ENCODE assay signal across 11 mouse cellular contexts in the genomic region with DNA sequence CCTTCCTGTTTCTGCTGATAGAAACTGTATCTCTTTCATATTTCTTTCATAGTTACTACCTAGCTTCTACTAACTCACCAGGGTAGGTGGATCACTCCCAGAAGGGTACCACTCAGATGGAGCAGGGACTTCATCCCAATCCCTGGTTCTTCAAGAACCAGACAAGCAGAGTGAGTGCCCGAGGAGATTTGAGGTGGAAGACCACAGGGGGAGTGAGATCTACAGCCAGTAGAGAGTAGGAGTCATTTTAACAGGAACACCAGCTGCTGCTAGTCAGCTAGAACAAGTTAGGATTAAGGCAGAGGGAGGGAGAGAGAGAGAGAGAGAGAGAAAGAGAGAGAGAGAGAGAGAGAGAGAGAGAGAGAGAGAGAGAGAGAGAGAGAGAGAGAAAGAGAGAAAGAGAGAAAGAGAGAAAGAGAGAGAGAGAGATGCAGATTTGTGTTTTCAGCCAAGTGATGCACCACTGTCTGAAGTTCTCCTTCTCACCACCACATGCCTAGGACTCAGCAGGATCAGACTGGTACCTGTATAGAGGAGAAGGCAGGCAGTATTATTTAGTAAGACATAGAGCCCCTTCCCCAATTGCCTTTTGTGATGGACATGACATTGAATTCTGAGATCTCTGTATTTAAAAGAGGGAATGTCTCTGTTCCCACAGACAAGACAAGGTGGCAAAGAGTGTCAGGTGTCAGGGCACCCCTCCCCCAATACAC. TPM values are rescaled to one million over a fixed set of nuclear protein-coding genes. Genes with fewer than 3 reads are reported as not detected.
DNase-seq lines count a peak whose midpoint lies in the region; ATAC-seq lines count a peak whose summit lies in the region.
"Had no signal": no experiment of that assay in that cellular context is flagged by ENCODE, and none has a peak within 500 bp of the region (broad histone marks: within the 10 kb centered on the region; RNA-seq: fewer than 3 reads in every experiment).

No protein-coding gene starts in this region.

- H3K27me3 ChIP-seq in liver, embryonic 15.5 days, result no peaks in the 10 kb centered on the region
- H3K27me3 ChIP-seq in liver, embryonic 11.5 days (replicated peaks; ENCODE audit: control insufficient read depth, insufficient read depth, low read length), result no peaks in the 10 kb centered on the region
- no peaks in the 10 kb centered on the region for H3K27me3 ChIP-seq in heart, embryonic 15.5 days
- no peaks in the 10 kb centered on the region for H3K27me3 ChIP-seq in neural tube, embryonic 14.5 days (ENCODE audit: control insufficient read depth, insufficient read depth, low read length)

- no peaks in the 10 kb centered on the region for H3K9me3 ChIP-seq in liver, embryonic 15.5 days (replicated peaks)
- no peaks in the 10 kb centered on the region for H3K9me3 ChIP-seq in liver, embryonic 11.5 days (ENCODE audit: control insufficient read depth, low read length)
- no peaks in the 10 kb centered on the region for H3K9me3 ChIP-seq in heart, embryonic 15.5 days (replicated peaks)
- no peaks in the 10 kb centered on the region for H3K9me3 ChIP-seq in neural tube, embryonic 14.5 days (ENCODE audit: control insufficient read depth, low read length)

- ATAC-seq in liver, embryonic 15.5 days (ENCODE audit: insufficient read depth), result no peak
- no peak for ATAC-seq in liver, embryonic 11.5 days (replicated peaks; ENCODE audit: low FRiP score)
- no peak for ATAC-seq in heart, embryonic 15.5 days (replicated peaks; ENCODE audit: insufficient number of reproducible peaks, insufficient read depth, low FRiP score, low read depth)
- no peak for ATAC-seq in neural tube, embryonic 14.5 days (ENCODE audit: low read depth)
- ATAC-seq: inflammation-experienced regulatory T-cells, adult 6 months had no signal

- DNase-seq in heart, adult 11 months, result peak; percentile 89
- no peak for DNase-seq in heart, postnatal 4 days
- no peak for DNase-seq in liver, embryonic 11.5 days (ENCODE audit: low spot score)
- DNase-seq in yolk sac, embryonic 10.5 days (ENCODE audit: low spot score), result no peak
- no peak for DNase-seq in thymus, adult 18-20 months

- H3K27ac ChIP-seq in liver, embryonic 15.5 days (replicated peaks), result peak overlapping the region; percentile 45; the same call in 1 of the 2 replicates
- no peak overlapping the region for H3K27ac ChIP-seq in liver, embryonic 11.5 days (ENCODE audit: low read depth, low read length)
- H3K27ac ChIP-seq in heart, embryonic 15.5 days, result peak overlapping the region; percentile 62
- H3K27ac ChIP-seq in neural tube, embryonic 14.5 days (ENCODE audit: low read depth, low read length), result peak overlapping the region; percentile 40

- 41% methylated on average over 1 of the region's 1 CpGs for WGBS in liver, embryonic 15.5 days (ENCODE audit: insufficient replicate concordance)
- WGBS in liver, embryonic 11.5 days, result 48% methylated on average over 1 of the region's 1 CpGs
- WGBS in heart, embryonic 15.5 days, result 48% methylated on average over 1 of the region's 1 CpGs
- 74% methylated on average over 1 of the region's 1 CpGs for WGBS in neural tube, embryonic 14.5 days

- no peaks in the 10 kb centered on the region for H3K36me3 ChIP-seq in liver, embryonic 15.5 days (replicated peaks)
- H3K36me3 ChIP-seq in liver, embryonic 11.5 days (ENCODE audit: control insufficient read depth, insufficient read depth, low read length), result no peaks in the 10 kb centered on the region
- no peaks in the 10 kb centered on the region for H3K36me3 ChIP-seq in heart, embryonic 15.5 days
- no peaks in the 10 kb centered on the region for H3K36me3 ChIP-seq in neural tube, embryonic 14.5 days (ENCODE audit: control insufficient read depth, insufficient read depth, low read length)

- H3K4me1 ChIP-seq in liver, embryonic 15.5 days (replicated peaks), result peaks cover 6% of the 10 kb centered on the region; the same call in 1 of the 2 replicates
- no peaks in the 10 kb centered on the region; the same call in 1 of the 2 replicates for H3K4me1 ChIP-seq in liver, embryonic 11.5 days (replicated peaks; ENCODE audit: control insufficient read depth, insufficient read depth, low read length)
- H3K4me1 ChIP-seq in heart, embryonic 15.5 days (replicated peaks), result peaks cover 17% of the 10 kb centered on the region
- H3K4me1 ChIP-seq in neural tube, embryonic 14.5 days (ENCODE audit: control insufficient read depth, insufficient read depth, low read length), result peaks cover 11% of the 10 kb centered on the region

- peak overlapping the region; percentile 5; the same call in 1 of the 2 replicates for H3K4me2 ChIP-seq in liver, embryonic 15.5 days
- no peak overlapping the region for H3K4me2 ChIP-seq in liver, embryonic 11.5 days
- H3K4me2 ChIP-seq in heart, embryonic 15.5 days, result peak overlapping the region; percentile 36; the same call in 1 of the 2 replicates
- no peak overlapping the region for H3K4me2 ChIP-seq in neural tube, embryonic 14.5 days (ENCODE audit: low read depth, low read length)

- no peak overlapping the region for H3K9ac ChIP-seq in liver, embryonic 15.5 days
- no peak overlapping the region for H3K9ac ChIP-seq in liver, embryonic 11.5 days (ENCODE audit: low read depth, low read length)
- no peak overlapping the region for H3K9ac ChIP-seq in heart, embryonic 15.5 days
- no peak overlapping the region for H3K9ac ChIP-seq in neural tube, embryonic 14.5 days (replicated peaks; ENCODE audit: low read depth, low read length)

- H3K4me3 ChIP-seq in liver, embryonic 15.5 days (replicated peaks), result no peak overlapping the region
- no peak overlapping the region for H3K4me3 ChIP-seq in liver, embryonic 11.5 days (ENCODE audit: low read depth, low read length)
- no peak overlapping the region for H3K4me3 ChIP-seq in heart, embryonic 15.5 days
- no peak overlapping the region for H3K4me3 ChIP-seq in neural tube, embryonic 14.5 days (ENCODE audit: low read depth, low read length)

RNA-seq across cellular contexts. Expression of a gene that starts 51.4 kb away (rescaled TPM):
- total RNA-seq in heart, postnatal 4 days (2021), result not detected
- not detected in 2 replicates for polyA plus RNA-seq in liver, embryonic 15.5 days (2015; fragmentation: Nextera tagmentation; extraction: Ambion mirVana)
- polyA plus RNA-seq in liver, embryonic 11.5 days (2014; fragmentation: Nextera tagmentation; extraction: Ambion mirVana), result 0.16 TPM in 1 of 2 replicates, not detected in the other
- 0.16 and 1.1 TPM in 2 replicates for polyA plus RNA-seq in heart, embryonic 15.5 days (2015; fragmentation: Nextera tagmentation; extraction: Ambion mirVana)
- 0.83 and 0.91 TPM in 2 replicates for polyA plus RNA-seq in neural tube, embryonic 14.5 days (2014; fragmentation: Nextera tagmentation; extraction: Ambion mirVana)
- polyA plus RNA-seq: C2C12; inflammation-experienced regulatory T-cells, adult 6 months; spleen, adult 2 months had no signal

Comparison
In these comparisons a context has a peak if more than half of its experiments do, and no peak if none do; other contexts are left out.
1. H3K4me2 ChIP-seq: peak in liver, embryonic 15.5 days (single experiment) and heart, embryonic 15.5 days (single experiment); none in liver, embryonic 11.5 days (single experiment) and neural tube, embryonic 14.5 days (single experiment).